Mouse (Mus musculus) heart, adult 2 months (tissue): ENCODE measurements at regions not wholly inside any gene's neighbourhood (a gene's known extent, or its start where the extent isn't known, plus 50 kb on each side); places are given as distances from the start of the nearest gene placed in this dataset.

Experiments
- DNase-seq, 2 experiments: peaks; one replicate each; pipeline ENCODE4 v3.0.0; 2021
- H3K27ac ChIP-seq: fragments of 200-600 bp; 2 replicates; pipeline ENCODE4 v1.8.1; 2022
- H3K27me3 ChIP-seq: fragments of 200-500 bp; 2 replicates; pipeline ENCODE4 v1.6.1; 2012; ENCODE audit warnings: mild to moderate bottlenecking, low read length, inconsistent platforms, mixed read lengths; ENCODE audit not compliant: control insufficient read depth, insufficient read depth
- H3K36me3 ChIP-seq: fragments of 200-500 bp; 2 replicates; pipeline ENCODE4 v1.6.1; 2012; ENCODE audit warnings: low read length, inconsistent platforms; ENCODE audit not compliant: control insufficient read depth, insufficient read depth
- H3K4me1 ChIP-seq: fragments of 200-500 bp; 2 replicates; pipeline ENCODE4 v1.6.1; 2011; ENCODE audit warnings: low read length; ENCODE audit not compliant: control insufficient read depth, insufficient read depth
- H3K4me3 ChIP-seq: fragments of 200-600 bp; 2 replicates; pipeline ENCODE4 v1.8.1; 2022
- H3K79me2 ChIP-seq: fragments of 200-500 bp; replicated peaks from 2 replicates; pipeline ENCODE4 v1.6.1; 2012; ENCODE audit warnings: mild to moderate bottlenecking, inconsistent platforms, low read length, moderate library complexity, mixed read lengths; ENCODE audit not compliant: control insufficient read depth, insufficient read depth
- H3K9ac ChIP-seq: fragments of 200-500 bp; 2 replicates; pipeline ENCODE4 v1.6.1; 2012; ENCODE audit warnings: low read depth, mild to moderate bottlenecking, control low read depth, inconsistent platforms, low read length, mixed read lengths
- CTCF ChIP-seq: fragments of 200-600 bp; IDR thresholded peaks from 2 replicates; pipeline ENCODE4 v1.8.1; 2022; ENCODE audit warnings: antibody characterized with exemption, mild to moderate bottlenecking, moderate library complexity
- EP300 ChIP-seq: fragments of 200-500 bp; IDR thresholded peaks from 2 replicates; pipeline ENCODE4 v1.6.1; 2011; ENCODE audit warnings: low read depth, low read length, control low read depth; ENCODE audit not compliant: insufficient read depth
- POLR2A ChIP-seq: fragments of 200-500 bp; IDR thresholded peaks from 2 replicates; pipeline ENCODE4 v1.6.1; 2011; ENCODE audit warnings: mild to moderate bottlenecking, low read depth, low read length, control low read depth; ENCODE audit not compliant: insufficient read depth
- whole genome bisulfite sequencing: fragments of 180-500 bp; shearing (Covaris S2); methylation state at CpG from one replicate; pipeline ENCODE4 v1.1.7; 2018; 5-methylcytosine and 5-hydroxymethylcytosine counted together
- intact Hi-C: fragments of 180-260 bp; cut with DNase I; formaldehyde crosslinking; loops from one replicate; pipeline ENCODE4 v1.15.1; 2025

- intact Hi-C loops, result no loop called here
- no peak for DNase-seq
- Histone ChIP-seq H3K27me3 (no peaks in the 10 kb centered on the region), H3K4me1 (no peaks in the 10 kb centered on the region), H3K9ac (no peak overlapping the region), H3K36me3 (no peaks in the 10 kb centered on the region), H3K4me3 (no peak overlapping the region), H3K79me2 (no peaks in the 10 kb centered on the region), H3K27ac (no peak overlapping the region)
- WGBS, result 41% methylated on average over 4 of the region's 4 CpGs
- no peak for TF ChIP-seq POLR2A
- TF ChIP-seq EP300, result no peak
- TF ChIP-seq CTCF, result no peak
Measured at GRCm38 (mm10) chr14:8736831-8737230, 70.8 kb upstream of the 4930452B06Rik start.

DNA sequence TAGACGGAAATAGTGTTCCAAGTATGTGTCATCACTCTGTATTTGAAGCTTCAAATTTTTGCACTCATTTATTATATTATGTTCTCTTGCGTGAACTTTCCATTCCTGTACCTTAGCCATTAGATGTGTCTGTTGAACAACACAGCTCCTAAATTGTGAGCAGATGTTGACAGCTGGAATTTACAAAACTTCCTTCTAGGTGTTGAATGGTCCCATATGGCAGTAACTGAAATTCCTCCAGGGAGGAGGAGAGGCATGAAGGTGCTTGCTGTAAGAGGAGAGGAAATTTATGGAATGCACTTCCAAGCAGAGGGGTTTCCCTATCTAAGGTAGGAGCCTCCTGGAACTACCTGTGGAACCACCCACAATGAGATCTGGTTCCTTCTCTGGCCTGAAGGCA, 67.2 kb upstream of the 4930452B06Rik start:
- no peaks in the 10 kb centered on the region for H3K36me3 ChIP-seq
- no peaks in the 10 kb centered on the region for H3K4me1 ChIP-seq
- H3K4me3 ChIP-seq, result no peak overlapping the region
- intact Hi-C loops, result no loop called here
- TF ChIP-seq EP300, result no peak
- TF ChIP-seq CTCF, result no peak
- TF ChIP-seq POLR2A, result no peak
- H3K27ac ChIP-seq, result no peak overlapping the region
- H3K9ac ChIP-seq, result no peak overlapping the region
- H3K27me3 ChIP-seq, result no peaks in the 10 kb centered on the region
- no peaks in the 10 kb centered on the region for H3K79me2 ChIP-seq
- no peak for DNase-seq
- WGBS, result 70% methylated on average over 2 of the region's 2 CpGs

GRCm38 (mm10) chr14:8727364-8727763, 61.3 kb upstream of the 4930452B06Rik start:
- Histone ChIP-seq H3K36me3 (no peaks in the 10 kb centered on the region), H3K9ac (no peak overlapping the region), H3K79me2 (no peaks in the 10 kb centered on the region), H3K27ac (no peak overlapping the region), H3K4me3 (no peak overlapping the region), H3K27me3 (no peaks in the 10 kb centered on the region), H3K4me1 (no peaks in the 10 kb centered on the region)
- no peak for DNase-seq
- intact Hi-C loops, result no loop called here
- TF ChIP-seq CTCF (no peak), EP300 (no peak), POLR2A (no peak)
- 87% methylated on average over 1 of the region's 1 CpGs for WGBS
